Mouse (Mus musculus): Measurements from ENCODE around the gene Mysm1.
A peak's percentile ranks its signal among the peaks of the same experiment; 100 is the strongest.

The Mysm1 gene

GRCm38 (mm10) chr4:94941221-94941855, 37.6 kb downstream of the Mysm1 start:
- no peak for DNase-seq

- no peak for DNase-seq
Measured at GRCm38 (mm10) chr4:94928743-94929142, 50.2 kb downstream of the Mysm1 start, which contains the start of gene Eqtn. Eqtn (minus strand) TSS chr4:94928843.

GRCm38 (mm10) chr4:94901780-94902179, 77.1 kb downstream of the Mysm1 start:
- no peak for DNase-seq

GRCm38 (mm10) chr4:94900744-94901143, 78.2 kb downstream of the Mysm1 start:
- DNase-seq: peak; percentile 24
